Mouse (Mus musculus): ENCODE measurements around the gene Acta1.

Acta1 gene

DNA sequence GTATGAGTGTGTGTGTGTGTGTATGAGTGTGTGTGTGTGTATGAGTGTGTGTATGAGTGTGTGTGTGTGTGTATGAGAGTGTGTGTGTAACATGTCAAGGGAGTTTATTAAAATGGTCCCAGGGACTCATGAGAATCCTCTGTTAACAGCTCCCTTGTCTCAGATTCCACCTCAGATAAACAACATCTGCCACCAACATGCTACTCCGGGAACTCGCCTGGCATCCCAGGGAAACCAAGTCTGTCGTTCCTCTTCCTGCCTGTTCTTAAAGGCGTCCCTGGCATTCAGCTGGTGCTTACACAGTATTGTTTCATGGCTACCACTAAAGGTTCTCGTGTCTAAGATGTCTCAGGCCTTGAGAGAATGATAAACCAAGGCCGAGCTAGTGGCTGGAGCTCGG is 50.2 kb downstream of the Acta1 start:
- peak; percentile 54 for DNase-seq (ENCODE audit: low read depth, low spot score)

DNA sequence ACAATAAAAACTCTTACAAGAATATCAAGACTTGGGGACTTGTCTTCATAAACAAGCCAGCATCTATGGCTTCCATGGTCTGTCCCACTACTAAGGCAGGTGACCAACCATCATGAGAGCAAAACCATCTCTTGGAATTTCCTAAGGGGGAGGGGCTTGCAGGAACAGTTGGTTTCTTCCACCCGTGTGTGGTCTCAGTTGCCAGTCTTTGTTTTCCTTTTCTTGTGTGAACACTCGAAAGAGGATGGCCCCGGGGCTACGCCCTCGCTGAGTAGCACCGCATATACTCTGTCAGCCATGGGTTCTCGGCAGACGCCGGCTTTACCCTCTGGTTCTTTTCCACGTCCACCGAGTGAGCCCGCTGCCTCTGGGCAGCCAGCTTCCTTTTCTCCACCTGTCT is 52.5 kb downstream of the Acta1 start:
- no peak for DNase-seq (ENCODE audit: low read depth, low spot score)

Data from brain, adult 2 months (tissue).